Mouse (Mus musculus) layer of hippocampus, postnatal 14 days (tissue): ENCODE measurements around the gene Kcnmb3. TPM values are rescaled to one million over a fixed set of nuclear protein-coding genes. Genes with fewer than 3 reads are reported as not detected.

Experiments used
- DNase-seq, 2 experiments: peaks; one replicate each; pipeline ENCODE4 v3.0.0; 2021 to 2022; ENCODE audit warnings: low spot score in 2 of 2, mixed read lengths in 1 of 2
- long read RNA-seq, 2 experiments: library from polyadenylated mRNA; stranded (forward); transcript quantifications; one replicate each; pipeline ENCODE4 v2.0.0; 2021
- total RNA-seq, 2 experiments: library from RNA; stranded (reverse); gene quantifications; 2 replicates each; pipeline ENCODE4 v1.2.3; 2021

The Kcnmb3 gene
- total RNA-seq: under 1 TPM; 0.29 to 0.37 TPM
- long read RNA-seq, experiment 1: 0 reads
- long read RNA-seq, experiment 2, partial matches to known transcripts: 0 of 1 reads
- long read RNA-seq, experiment 2, other reads (novel, unspliced or antisense): 1 of 1 reads

DNA sequence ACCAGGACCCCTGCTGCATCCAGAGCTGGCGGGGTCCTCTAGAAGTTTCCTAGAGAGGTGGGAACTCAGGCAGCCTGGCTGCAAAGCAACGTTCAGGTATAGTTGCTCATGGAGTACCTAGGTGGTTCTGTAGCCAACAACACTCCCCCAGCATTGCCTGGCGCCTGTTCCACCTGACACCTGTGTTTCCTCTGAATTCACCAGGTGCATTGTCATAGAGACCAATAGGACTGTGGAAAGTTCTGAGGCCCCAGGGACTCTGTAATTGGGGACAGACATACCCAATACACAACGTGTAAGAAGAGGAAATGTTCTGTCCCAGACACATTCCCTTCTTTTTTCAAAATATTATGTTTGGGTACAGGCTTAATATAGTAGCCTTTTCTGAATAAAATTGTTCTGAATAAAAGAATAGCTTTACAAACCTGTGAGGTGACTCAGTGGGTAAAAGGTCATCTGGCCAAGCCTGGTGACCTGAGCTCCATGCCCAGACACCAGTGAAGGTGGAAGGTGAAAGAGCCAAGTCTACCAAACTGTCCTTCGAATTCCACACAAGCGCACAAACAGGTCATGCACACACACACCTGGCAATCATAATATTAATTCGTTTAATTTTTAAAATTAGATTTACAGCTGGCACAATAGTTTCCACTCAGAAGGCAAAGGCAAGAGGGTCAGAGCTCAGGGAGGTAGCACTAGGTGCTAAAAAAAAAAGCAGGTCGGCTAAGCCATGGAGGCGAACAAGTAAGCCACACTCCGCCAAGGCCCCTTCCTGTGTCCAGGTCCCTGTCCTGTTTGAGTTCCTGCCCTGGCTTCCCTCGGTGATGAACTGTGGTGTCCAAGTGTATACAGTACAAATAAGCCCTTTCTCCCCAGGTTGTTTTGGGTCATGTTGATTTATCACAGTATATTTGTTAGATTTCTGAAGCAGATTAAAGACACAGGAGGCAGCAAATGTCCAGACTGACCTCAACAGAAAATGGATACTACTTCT lies at the start of gene Kcnmb3:
Gene Kcnmb3 (minus strand): TSS at position 135 of the 994 bp plus-strand sequence.
- no peak for DNase-seq

DNA sequence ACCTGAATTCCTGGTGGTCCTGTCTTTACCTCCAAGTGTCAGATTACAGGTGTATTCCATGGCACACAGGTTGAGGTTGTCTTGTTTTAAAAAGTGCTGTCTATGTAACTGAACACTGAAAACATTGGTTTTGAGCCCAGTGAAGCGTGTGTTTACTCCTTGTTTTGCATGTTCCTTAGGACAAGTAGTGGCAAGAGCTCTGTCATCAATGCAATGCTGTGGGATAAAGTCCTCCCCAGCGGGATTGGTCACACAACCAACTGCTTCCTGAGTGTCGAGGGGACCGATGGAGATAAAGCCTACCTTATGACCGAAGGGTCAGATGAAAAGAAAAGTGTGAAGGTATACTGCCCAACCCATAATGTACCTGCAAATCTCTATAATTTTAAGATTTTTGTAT lies 46.1 kb upstream of the Kcnmb3 start:
- DNase-seq: no peak

DNA sequence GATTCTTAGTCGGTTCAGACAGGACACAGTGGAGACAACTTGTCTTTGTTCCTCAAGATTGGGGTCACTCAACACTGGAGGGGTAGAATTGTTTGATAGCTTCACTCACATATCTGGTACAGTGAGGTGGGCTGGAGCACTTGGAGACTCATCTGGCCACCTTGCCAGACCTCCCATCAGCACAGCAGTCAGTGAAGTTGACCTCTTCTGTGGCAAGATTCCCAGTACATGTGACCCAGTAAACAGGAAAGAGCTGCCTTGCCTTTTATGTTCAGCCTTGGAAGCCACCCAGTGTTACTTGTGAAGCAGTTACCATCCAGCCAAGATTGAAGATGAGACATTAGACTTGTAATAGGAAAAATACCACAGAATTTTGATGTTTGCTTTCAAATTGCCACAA lies 45.5 kb upstream of the Kcnmb3 start:
- DNase-seq: peak; percentile 13 to 81

DNA sequence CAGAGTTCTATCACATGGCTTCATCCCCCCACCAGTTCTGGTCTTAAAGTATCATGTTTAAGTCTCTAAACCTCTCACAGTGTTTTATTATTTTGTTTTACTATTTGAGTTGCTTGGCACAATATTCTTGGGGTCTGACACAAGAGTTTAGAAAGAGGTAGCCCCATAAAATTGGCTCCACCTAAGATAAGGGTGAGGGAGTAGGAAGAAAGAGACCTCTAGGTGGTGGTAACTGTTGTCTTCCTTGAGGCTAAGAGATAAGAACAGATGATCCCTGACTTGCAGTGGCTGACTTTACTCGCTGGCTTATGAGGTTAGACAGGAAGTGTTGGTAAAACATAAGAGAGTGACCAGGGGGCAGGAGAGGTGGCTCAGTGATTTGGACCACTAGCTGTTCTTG lies 43.7 kb upstream of the Kcnmb3 start:
- DNase-seq: no peak

DNA sequence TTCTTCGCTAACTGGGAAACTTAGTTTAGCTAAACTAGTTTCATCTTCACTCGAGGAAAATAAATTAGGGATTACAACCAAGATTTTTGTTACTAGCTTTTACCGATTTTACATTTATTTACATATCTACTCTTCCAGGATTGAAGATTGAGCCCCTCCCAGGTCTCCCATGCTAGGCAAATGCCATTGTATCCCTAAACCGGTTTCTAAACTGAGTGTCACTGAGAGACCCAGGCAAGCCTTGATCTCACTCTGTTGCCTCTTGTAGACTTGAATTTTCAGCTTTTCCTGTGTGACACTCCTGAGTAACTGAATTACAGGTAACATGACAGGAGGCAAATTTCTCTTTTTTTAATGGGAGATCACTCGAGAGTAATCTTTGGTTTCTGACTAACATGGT lies 38.0 kb upstream of the Kcnmb3 start:
- no peak for DNase-seq

DNA sequence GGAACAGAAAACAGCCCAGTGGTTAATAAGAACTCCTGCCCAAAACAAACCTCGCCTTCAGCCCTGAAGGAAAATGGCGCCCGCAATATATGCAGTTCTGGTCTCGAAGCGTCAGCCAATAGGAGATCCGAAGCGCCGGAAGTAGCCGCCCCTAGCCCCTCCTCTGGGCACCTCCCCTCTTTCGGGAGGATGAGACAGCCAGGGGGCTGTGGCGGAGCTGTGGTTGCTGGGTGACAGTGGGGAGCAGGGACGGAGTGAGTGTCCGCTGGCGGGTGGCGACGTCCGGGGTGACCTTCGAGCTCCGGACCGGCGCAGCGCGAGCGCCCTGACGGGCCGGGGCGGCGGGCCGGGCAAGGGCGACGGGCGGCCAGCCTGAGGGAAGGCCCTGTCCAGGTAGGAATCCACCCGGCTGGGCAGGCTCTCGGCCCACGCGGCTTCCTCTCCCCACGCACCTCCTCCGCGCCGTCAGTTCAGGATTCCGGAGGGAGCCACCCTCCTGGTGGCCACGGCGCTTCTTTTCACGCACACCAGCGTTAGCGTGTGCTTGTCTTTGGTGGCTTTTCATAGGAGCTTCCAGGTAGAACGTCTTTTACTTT lies 37.4 kb upstream of the Kcnmb3 start, which contains the start of gene Mfn1:
Gene Mfn1 (plus strand): TSS at position 163 of the 596 bp plus-strand sequence.
- peak; percentile 85 to 95 for DNase-seq

DNA sequence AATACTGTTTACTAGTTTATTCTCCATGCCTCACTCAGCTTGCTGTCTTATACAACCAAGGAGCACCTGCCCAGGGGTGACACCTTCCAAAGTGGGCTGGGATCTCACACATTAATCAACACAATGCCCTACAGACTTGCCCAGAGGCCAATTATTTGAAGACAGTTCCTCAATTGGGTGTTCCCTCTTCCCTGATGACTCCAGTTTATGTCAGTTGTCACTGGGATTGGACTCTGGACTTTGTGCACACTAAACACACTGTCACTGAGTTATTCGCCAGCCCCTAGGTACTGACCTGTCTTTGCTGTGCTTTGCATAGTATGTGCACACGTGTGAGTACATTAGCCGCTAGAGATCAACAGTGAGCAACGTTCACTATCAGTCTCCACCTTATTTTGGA lies 35.1 kb upstream of the Kcnmb3 start:
- DNase-seq: no peak

DNA sequence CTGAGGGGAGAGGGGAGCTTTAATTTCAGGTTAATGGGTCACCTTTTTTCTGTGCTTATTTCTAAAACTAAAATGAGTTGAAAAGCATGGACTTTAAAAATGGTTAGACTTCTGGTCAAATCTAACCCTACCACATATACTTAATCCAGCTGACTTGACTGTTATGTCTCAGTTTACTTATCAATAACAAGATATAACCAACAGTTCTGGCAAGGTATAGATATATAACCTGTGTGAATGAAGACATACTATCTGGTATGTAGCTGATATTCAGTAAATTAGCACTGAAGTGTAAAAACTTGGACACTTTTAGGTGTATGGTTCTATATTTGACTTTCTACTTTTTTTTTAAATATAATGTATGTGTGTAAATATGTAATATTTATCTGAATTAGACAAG lies 21.5 kb upstream of the Kcnmb3 start:
- no peak for DNase-seq

DNA sequence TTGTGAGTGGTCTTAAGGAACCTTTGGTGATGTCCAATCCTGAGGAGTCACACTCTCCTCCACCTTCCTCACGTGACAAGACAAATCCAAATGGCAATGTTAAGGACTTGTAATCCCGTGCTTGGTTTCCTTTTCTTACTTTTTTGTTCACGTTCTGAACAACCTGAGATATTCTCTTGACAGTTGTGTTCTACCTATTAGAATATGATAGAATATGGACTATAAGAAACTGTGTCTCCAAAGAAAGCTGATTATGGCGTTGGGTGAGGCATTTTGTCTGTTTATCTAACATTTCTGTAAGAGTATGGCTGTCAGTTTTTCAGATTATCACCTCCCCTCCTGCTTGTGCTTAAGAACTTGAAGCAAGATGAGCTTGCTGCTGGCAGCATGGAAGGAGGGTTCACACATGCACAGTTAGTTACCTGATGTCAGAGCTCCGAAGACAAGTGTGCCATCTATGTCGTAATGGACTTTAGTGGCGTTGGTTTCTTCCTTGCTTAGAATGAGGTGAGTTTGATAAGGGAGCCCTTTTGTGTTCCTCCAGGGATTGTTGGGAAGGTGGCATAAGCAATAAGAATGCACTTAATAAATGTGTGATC lies 20.8 kb upstream of the Kcnmb3 start:
- no peak for DNase-seq

DNA sequence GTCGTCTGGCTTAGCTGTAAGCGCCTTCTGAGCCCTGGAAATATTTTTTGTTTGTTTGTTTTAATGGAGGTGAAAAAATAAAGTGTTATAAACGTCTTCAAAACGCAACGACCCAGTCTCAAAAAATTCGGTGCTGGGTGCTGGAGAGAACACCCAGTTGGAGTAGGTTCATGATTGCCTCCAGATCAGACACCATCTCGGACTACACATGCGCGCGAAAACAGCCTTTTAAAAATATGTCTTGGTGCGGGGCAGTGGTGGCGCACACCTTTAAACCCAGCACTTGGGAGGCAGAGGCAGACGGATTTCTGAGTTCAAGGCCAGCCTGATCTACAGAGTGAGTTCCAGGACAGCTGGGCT lies 19.1 kb upstream of the Kcnmb3 start:
- DNase-seq: no peak

DNA sequence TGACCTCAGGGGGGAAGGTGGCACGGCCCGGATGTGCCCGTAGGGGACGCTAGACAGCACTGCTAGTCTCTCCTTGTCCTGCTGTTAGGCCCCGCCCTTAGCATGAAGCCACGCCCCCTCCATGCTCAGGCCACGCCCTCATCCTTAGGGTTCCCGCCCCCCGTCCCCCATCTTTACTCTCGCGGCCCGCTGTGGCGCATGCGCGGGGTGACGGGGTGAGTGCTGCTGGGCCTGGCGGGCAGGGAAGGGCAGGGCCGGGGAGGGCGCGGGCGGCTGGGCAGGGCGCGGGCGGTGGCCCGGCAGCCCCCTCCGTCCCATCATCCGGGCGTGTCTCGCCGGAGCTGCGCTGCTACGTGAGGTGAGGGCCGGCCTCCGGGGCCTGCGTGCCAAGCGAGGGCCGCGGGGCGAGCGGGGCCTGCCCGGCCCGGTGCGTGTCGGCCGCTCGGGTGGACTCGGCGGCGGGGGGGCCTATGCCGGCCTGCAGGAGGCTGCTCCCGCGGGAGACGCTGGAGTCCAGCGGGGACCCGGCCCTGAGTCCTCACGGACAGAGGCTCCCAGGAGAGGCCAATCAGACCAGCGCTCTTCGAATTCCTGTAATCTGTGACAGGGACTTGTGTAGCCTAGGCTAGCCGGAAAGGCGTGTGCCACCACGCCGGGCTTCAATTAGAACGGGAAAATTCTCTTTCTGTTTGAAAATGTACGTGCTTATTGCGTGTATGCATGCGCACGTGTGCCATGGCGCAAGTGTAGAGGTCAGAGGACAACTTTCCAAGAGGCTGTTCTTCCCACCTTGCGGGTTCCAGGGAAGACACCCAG lies 18.6 kb upstream of the Kcnmb3 start:
- DNase-seq: peak; percentile 92 to 94

DNA sequence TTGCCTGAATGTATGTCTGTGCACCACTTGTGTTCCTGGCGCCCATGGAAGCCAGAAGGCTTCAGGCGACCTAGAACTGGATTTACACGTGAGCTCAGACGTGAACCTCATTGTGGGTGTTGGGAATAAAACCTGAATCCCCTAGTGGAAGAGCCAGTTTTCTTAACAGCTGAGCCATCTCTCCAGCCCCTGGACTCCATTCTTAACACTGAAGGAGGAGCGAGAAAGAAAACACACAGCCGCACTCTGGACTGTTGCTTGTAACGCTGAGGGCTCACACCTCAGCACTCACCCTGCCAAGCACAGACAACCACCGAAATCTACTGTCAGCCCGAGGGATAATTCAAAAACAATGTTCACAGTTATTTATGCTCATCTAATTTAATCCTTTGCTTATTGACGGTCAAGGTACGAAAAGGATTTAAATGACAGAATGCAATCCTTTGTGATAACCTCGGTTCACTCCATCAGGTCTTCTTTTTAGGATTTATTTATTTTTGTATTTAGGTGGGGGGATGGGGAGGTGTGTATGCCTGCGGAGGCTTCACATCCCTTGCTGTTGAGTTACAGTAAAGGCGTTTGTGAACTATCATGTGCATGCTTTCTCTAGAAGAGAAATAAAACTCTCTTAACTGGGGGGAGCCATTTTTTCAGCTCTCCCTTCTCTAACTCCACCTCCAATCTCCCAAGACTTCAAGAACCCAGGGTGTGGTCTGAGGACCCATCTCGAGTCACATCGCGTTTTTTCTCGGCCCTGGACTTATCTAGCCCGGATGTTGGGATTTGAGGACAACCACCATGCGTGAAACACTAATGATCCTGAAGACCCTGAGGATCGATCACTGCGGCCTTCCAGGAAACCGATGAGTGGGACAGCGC lies 17.7 kb upstream of the Kcnmb3 start, which contains the start of gene Zfp639:
Gene Zfp639 (plus strand): TSS at position 764 of the 879 bp plus-strand sequence.
- DNase-seq: no peak

DNA sequence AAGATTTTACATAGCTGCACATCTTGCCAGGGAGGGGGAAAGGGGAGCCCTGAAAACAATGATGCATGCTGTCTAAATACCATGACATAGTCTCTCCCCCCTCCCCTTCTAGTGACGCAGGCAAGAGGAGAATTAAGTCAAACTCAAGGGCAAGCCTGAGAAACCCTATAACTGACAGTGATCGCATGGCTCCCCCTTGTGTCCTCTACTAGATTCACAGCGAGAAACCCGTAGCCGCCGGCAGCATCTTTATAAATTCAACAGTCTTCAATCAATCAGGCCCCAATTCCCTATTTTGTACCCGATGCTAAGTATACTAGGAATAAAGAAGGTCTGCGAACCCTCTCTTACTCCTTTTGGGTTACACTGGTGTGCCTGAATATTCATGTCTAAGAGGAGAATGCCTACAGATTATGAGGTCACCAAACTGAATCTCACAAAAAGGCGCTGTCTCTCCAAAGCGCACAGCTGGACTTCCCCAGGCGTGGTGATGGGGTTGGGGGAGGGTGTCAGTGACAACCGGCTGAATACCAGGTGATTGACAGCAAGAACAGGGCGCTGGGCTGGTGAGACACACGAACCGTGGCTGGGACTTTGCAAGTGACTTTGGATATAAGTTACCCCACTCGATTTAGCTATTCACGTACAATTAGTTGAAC lies 16.8 kb upstream of the Kcnmb3 start:
- DNase-seq: peak; percentile 68 to 75

DNA sequence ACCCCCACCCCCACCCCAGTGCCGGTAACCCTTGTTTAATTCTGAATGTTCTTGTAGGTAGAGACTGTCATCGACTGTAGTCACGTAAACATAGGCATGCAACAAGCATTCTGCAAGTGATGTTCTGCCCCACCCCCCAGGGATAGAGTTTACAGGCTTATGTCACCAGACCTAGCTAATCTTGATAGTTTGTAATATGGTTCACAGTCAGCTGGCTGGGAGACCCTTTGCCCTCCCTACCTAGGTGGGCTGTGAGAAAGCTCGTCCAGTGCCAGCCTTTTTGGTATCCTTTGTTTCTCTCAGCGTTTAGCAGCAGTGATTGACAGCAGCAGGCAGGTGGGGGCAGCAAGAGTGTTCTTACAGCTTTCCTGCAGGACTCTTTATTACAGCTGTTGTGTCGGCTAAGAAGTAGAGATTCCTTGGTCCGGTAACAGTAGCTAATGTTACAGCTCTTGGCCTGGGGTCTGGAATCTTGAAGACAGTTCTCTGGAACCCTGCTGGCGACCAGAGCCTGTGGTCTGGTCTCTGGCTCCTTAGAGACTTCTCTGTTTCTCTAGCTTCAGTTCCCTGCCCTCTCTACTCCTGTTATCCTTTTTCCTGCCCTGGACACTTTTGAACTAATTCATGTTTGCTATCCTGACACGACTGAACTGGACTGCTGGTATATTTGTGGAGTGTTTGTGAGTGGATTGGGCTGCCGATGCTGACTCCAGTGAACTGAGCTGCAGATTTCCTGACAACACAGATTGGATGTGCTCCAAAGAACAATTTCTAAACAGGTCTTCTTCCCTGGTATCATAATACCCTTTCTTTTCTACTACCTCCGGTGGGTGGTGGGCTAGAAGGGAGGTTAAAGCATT lies 14.6 kb upstream of the Kcnmb3 start:
- DNase-seq: no peak

DNA sequence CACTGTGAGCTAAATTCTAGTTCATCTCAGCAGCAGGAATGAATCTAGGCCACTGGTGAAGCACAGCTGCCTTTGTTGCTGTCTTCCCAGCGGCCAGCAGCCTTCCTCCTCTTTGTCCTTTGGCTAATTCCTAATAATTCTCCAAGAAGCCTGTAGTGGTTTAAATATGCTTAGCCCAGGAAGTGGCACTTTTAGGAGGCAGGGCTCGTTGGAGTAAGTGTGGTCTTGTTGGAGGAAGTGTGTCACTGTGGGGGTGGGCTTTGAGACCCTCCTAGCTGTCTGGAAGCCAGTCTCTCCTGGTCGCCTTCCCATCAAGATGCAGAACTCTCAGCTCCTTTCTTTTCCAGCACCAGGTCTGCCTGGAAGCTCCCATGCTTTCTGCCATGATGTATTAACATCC lies 13.8 kb upstream of the Kcnmb3 start:
- DNase-seq: no peak

DNA sequence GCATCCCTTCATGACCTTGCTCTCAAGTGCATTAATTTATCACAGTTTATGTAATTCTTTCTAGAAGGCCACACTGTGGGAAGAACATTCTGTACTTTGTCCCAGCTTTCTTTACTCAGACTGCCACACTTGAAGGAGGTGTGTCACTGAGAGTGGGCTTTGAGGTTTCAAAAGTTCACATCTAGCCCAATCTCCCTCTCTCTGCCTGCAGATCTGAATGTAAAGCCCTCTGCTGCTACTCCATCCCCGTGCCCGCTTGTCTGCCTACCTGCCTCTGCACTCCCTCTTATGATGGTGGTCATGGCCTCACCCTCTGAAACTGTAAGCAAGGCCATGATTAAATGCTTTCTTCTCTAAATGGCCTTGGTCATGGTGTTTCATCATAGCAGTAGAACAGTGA lies 8.3 kb upstream of the Kcnmb3 start:
- no peak for DNase-seq

DNA sequence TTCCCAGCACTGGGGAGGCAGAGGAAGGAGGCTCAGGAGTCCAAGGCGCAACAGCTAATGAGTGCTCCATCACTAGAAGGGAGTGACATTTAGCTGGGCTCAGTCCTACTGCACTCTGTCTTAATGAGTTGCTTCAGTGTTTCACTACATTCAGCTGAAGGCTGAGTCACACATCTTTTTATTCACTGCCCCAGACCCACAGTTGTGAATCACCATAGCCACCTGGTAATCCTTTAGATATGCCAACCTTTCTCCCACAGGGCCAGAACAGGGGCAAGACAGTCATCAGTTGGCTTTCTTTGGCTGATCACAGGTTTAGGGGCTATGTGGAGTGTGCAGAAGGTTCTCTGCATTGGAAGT lies 4.7 kb upstream of the Kcnmb3 start:
- no peak for DNase-seq
